Mouse (Mus musculus): Measurements from ENCODE around the gene Bmper. TPM values are rescaled to one million over a fixed set of nuclear protein-coding genes. Genes with fewer than 3 reads are reported as not detected.

The Bmper gene
- total RNA-seq, 2 experiments from 2014 or later: 7.9 to 10.1 TPM

DNA sequence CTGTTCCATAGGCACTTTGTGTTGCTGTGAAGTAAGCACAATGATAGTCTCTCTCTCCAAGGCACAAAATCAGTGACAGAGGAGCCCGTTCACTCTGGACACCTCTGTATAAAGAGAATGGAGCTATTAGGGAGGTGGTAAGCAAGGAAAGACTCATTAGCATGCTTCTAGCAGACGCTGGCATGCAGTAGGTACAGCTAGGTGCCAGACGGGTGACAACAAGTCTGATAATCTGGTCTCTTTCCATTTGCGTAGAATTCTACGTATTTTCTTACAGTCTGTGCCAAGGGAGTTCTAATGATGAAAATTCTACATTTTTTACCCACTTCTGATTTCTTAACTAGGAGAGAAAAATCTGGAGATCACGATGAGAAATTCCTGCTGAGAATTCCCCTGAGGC is 72.7 kb downstream of the Bmper start:
- no peak for DNase-seq (ENCODE audit: low spot score in 2 of 2)

DNA sequence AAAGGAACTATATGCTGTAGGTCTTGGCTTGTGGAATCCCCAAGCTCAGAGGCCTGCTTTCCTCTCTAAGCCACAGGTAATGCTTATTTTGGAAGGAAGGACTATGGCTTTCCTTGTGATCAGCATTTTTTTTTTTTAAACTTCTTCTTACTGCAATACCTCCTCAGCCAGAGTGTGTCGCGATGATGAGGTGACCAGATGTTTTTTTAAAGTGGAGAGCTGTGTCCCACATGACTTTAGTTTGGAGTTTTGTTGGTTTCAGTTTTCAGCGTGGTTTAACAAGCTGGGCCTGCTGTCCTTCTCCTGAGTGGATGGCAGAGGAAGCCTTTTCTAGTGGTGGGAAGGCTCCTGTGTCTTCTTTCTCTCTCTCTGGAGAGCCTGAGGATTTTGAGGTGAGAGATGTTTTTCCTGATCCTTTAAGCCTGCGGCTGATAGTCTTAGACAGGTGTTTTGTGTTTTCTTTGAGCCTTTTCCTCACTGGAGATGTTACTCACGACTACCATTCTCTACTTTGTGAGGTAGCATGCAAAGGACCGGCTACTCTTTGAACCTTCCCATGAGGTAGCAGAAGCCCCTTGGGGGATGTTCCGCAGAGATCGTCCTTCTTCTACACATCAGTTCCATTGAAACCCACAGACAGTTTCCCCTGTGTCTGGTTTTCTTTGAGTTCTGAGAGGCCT is 74.8 kb downstream of the Bmper start:
- DNase-seq (ENCODE audit: low spot score in 2 of 2): no peak

DNA sequence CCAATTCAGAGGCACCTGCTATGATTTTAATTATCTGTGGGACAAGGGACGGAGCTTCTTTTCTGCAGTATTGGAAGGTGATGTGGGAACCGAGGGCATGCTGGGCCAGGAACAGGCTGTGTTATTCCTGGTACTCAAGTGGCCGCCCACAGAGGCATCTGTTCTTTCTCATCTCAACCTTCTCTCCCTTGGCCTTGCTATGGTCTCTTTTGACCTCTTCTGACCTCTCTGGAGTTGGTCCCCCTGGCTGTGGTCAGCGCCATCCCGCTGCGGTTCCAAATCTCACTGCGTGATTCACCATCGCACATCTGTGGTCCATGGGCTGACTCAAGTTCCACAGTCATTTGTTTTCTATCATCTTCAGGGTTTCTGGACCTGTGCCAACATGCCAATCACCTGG is 77.5 kb downstream of the Bmper start:
- DNase-seq (ENCODE audit: low spot score in 2 of 2): no peak

DNA sequence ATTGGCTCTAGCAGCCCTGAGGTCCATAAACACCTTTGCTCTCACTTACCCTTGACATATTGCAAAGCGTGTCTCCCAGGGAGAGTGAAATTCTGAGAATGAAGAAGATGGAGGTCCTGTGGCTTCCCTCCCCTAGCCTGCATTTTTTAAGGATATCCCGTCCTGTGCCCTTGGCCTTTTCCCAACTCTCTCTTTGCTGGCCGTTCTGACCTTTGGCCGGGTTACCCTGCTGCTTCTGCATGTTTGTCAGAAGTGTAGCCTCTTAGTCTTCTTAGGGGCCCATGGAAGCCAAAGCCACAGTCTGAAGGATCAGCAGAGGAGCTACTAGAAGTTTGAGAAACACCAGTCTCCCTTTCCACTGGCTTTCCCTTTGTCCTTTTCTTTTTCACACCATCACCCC is 82.8 kb downstream of the Bmper start:
- DNase-seq (ENCODE audit: low spot score in 2 of 2): no peak

DNA sequence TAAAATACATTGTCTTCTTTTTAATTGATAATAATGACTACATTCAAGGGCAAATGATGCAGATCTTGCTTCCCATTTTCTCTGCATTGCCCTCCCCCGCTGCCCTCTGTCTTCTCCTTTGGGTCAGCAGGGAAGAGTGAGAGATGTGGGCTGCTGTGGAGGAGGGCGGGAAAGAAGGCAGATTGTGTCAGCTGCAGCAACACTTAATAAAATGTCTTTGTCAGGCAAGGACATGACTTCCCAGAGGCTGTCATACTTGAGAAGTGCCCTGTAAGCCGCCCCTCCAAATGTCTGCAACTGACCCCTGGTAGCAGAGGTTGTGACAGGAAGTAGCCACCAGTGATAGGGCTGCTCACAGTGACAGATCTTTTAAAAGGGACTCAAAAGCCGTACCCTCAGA is 83.3 kb downstream of the Bmper start:
- DNase-seq (ENCODE audit: low spot score in 2 of 2): no peak

DNA sequence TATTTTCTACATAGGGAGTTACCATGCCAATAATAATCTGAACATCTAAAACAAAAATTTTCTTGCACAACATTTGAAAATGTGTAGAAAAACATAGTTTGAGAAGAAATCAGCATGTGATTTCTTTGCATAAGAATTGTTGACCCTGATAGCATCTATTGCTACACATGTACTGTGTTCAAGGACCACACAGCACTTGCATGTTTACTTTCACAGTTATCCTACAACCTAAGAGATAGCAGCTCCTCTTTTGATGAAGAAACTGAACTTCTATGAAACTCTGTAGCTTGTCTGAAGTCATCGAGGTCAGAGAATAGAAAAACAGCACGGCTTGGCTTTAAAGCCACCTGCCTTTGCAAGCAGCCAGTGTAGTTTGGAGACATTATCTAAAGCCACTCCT is 85.0 kb downstream of the Bmper start:
- DNase-seq (ENCODE audit: low spot score in 2 of 2): no peak

DNA sequence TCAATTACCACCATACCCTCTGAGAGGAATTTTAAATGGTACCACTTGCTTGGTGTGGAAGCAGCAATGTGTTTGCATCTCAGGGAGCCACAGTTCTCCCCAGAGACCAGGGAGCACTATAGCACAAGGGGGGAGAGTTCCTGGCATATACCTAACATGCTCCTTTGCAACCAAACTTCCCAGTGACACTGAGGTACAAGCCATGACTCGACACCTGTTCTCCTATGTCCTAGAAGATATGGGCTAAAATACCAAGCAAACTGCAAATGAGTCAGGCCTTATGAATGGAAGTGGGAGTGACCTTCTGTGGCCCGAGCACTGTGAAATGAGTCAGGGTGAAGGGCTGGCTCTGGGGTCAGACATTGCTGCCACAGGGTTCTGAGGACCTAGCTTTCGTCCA is 88.1 kb downstream of the Bmper start:
- no peak for DNase-seq (ENCODE audit: low spot score in 2 of 2)

DNA sequence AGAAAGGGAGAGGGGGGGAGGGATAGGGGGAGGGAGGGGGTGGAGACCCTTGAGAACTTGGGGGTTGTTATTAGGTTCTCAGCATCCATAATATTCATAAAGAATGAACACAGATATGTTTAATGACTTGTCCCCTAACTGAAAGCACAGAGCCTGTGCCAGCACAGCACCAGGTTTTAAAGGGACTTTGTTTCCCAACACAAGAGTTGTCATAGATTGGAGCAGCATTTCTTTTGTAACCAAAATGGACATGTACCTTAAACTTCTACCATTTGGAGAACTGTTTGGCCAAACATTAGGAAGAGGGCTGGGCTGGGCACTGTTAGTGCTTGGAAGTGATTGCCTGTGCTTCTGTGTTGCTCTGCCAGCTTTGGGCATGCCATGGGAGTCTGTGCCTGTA is 89.1 kb downstream of the Bmper start:
- no peak for DNase-seq (ENCODE audit: low spot score in 2 of 2)

DNA sequence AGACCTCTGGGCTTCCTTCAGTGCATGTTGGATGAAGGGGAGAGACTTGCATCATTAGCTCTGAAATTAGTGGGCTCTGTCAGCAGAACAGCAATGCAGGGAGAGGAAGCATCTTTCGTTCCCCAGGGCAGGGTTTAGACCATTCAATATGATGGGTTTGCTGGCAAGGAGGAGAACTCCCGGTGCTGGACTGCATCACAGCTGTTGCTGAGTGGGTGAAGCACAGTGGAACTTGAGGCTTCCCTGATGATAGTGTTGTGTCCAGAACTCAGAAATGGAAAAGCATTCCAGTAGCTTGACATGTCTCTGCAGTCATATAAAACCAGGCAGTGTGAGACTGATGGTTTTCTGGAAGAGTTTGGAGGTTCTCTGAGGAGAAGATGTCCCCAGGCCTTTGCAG is 90.0 kb downstream of the Bmper start:
- no peak for DNase-seq (ENCODE audit: low spot score in 2 of 2)

DNA sequence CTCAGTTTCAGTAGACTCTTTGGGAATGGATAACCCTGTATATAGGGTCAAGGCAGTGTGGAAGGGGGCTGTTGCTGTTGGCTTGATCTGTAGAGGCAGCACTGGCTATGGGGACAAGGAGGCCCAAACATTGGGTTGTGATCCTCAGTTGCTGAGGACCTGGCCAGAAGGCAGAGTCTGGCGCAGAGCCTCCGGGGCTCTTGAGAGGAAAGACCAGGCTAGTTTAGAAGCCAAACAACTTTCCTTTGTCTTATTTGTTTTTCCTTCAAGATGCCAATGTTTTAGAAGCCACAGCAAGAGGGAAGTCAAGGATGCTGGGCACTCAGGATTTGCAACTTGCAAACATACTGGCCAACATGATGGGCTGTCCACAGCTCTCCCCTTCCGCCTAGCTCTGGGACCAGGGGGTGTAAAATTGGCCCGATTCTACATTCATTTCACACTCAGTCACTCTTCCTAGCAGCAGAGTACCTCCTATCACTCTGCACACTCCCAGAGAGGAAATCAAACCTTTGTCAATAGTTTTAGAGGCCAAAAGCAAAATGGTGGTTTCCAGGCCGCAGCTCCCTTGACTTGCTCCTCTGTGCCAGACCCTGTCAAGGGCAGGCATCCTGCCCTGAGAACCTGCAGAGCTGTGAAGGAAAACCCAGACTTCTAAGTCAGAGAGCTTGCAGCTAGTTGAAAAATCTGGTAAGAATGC is 92.9 kb downstream of the Bmper start:
- no peak for DNase-seq (ENCODE audit: low spot score in 2 of 2)

DNA sequence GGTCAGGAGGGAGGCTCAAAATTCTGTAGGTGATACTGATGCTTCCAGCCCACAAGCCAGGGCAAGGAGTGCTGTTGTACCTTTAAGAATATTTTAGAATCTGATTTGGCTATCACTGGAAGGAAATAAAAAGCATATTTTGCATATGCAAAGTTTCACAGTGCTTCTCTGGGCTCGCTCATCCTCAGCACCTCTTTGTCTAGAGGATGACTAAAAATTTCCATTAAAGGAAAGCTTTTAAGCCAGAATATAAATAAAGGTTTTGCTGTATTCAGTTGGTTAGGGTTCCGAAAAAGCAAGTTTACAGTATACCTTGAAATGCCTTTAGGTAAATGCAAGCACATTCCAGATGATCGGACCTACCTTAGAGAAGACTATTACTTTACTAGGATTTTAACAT is 105.0 kb downstream of the Bmper start:
- DNase-seq (ENCODE audit: low spot score in 2 of 2): no peak

DNA sequence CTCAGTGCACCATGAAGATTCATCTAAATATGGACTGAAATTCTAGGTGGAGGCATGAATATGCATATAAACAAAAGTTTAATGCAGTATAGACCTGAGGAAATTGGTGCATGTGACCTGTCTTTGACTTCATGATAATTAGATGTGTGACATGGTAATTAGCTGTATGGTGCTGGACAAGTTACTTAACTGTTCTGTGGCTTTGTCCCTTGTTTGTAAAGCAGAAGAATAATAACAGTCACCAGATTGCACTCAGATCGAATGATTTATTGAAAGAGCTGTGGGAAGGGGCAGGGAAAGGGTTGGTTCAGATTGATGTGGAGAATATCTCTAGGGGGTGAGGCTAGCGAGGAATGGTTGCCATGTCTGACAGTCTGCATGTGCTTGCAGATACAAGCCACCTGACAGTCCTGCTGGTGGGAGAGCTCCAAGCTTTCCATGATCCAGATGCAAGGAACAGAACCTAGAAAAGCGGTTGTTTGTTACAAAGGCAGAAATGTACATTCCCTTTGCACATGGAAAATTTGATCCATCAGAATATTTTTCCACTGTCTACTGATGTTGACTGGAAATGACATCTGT is 110.3 kb downstream of the Bmper start:
- no peak for DNase-seq (ENCODE audit: low spot score in 2 of 2)

DNA sequence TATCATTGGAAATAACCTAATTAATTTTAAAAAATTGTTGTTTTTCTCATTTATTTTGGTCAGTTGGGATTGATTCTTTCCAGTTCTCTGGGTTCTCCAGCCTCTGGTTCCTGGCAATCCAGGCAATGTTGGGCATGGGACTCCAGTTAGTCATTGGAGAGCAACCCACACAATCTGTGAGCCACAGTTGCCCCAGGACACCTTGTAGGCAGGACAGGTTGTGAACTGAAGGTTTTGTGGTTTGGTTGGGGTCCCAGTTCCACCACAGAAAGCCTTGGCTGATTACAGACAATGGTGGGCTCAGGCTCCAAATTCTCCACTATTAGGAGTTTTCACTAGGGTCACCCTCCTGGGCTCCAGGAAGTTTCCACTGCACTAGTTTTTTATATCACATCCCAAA is 117.7 kb downstream of the Bmper start:
- DNase-seq (ENCODE audit: low spot score in 2 of 2): no peak

DNA sequence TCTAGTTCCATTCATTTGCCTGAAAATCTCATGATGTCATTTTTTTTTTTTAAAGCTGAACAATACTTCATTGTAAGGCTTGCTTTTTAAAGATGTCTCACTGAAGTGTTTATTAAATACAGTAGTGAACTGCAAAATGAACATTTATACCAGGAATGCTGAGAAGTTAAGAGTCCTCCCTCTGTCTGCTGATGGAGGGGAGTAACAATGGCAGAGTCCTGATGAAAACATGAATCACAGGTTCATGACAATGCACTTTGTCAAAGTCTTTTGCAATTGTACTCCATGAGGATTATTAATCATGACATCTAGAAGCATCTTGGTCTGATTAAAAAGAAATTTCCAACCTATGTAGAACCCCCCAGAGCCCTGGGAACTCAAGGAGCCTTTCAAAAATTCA is 118.4 kb downstream of the Bmper start:
- DNase-seq (ENCODE audit: low spot score in 2 of 2): no peak

DNA sequence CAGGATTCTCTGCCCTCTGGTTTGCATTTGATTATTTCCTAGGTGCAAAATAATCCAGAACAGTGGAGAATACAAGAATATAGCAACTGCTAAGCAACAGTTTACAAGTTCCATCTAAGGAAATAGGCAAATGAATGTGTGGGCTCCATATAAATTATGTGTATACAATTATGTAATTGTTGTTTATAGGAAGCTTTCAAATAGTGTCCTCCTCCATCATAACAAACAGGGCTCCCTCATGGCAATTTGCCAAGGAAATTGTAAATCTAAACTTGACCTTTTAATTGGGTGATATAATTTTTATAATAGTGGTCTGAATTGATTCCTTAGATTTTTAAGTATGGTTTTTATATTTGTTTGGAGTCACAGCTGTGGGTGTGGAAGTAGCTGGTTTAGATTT is 121.5 kb downstream of the Bmper start:
- DNase-seq (ENCODE audit: low spot score in 2 of 2): no peak

DNA sequence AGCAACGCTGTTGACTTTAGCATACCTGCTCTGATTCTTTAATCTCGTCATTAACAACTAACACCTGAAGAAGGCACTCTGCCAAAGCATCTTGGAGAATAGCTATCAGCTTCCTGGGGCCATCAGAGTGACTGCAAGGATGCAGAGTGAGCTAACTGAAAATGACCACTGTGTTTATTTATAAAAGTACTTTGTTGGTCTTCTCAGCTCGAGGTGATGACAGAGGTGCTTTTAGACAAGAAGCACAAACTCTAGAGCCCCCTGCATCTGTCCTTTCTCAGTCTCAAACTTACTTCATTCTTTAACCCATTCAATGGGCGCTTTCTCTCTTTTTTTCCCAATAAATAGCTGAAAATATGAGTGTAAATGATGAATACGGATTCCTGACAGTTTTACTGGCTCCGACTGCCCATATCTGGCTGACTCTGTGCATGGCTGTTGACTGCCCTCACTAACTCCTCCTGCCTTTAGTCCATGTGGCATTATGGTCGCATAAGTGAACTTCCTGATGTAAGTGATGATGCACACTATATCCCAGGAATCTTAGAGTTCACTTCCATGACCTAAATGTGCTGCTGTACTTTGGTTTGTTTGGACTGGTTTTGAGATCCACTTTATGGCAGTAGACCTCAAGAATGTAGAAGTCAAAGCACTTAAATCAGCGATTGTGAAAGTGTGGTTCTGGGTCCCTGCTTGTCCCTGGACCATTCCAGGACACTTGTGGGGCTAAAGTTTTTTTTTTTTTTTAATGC is 122.4 kb downstream of the Bmper start:
- DNase-seq (ENCODE audit: low spot score in 2 of 2): no peak

DNA sequence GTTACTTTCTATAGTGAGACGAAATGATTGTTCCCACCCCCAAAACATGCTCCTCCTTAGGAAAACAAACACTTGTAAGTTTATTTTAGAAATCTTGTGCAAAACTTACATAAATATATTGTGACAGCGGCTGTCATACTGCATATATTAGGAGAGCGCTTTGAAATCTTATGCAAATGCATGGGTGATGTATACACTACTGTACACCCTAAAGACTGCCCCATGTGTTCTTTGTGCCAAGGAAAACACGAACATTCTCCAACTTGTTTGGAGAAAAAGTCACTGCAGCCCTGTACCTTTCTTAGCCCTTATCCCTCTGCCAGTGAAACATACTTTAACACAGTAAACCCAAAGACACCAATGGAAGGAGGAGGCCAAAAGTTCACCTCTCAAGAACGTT is 126.7 kb downstream of the Bmper start:
- no peak for DNase-seq (ENCODE audit: low spot score in 2 of 2)

DNA sequence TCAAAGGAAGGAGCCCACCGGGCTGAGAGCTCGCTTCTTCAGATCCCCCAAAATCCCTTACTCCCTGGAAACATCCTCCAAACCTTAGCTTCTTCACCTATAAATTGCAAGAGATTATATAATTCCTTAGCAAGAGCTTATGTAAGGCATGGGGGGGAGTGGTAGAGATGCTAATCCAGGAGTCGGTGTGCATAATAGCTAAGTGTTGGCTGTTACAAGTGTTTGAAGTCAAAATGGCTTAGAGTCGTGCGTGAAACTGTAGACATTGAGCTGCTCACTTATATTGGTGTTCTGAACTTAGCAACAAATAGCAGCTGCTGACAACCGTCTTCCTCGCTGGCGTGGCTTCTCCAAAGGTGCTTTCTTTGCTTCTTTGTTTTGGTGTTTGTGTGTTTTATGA is 128.5 kb downstream of the Bmper start:
- DNase-seq (ENCODE audit: low spot score in 2 of 2): no peak

DNA sequence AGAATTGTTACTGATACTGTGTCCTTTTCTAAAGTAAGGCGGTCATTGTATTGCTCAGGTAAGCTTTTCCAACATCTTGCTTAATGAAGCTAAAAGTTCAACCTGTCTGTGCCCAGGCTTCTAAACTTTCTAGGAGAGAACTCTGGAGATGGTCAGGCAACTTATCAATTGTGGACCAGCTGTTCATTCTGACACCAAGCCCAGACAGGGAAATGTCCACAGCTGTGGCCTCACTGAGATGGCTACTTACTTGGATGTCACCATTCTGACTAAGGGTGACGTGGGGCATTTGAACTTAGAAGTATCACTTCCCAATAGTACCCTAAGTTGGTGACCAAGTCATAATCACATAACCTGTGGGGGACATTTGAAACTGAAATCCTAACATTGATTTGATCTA is 129.5 kb downstream of the Bmper start:
- no peak for DNase-seq (ENCODE audit: low spot score in 2 of 2)

DNA sequence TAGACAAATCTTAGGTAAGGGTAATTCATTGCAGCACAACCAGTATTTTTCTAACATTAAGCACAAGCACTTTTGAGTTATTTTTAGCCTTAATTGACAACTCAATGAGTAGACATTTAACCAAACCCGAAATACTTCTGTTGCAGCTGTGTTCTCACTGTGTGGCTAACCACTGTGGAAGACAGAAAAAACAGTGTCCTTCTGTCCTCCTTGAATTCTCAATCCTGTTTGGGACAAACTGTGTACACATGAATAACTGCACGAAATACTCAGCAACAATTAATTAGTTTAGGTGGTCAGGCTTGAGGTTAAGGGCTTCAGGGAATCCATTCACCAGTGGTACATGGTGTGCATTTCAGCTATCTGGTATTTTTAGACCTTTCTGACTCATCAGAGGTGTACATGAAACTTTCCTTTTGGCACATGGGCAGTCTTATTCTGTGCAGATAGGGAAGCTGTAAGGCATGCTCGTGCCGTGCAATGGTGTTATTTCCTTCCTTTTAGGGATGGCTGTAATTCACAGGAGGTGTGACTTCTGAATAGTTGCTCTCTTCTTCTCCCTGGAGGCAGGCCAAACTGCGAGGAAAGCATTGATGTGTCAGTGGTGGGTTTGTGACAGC is 131.4 kb downstream of the Bmper start:
- no peak for DNase-seq (ENCODE audit: low spot score in 2 of 2)

DNA sequence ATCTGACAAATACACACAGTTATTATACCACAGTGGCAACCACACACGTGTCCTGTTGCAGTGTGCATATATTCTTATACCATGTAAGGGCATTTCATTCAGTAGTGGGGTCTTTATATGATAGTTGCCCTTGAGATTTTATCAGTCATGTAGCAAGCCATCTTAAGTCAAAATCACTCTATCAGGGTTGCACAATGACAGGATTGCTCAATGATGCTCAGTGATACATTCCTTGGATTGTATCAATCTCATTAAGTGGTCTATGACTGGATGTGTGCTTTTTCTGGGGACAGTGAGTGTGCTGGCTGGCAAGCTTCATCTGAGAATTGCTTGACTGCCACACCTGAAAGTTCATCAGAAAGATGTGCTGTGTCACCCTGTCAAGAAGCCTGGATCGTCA is 135.2 kb downstream of the Bmper start:
- DNase-seq (ENCODE audit: low spot score in 2 of 2): no peak

DNA sequence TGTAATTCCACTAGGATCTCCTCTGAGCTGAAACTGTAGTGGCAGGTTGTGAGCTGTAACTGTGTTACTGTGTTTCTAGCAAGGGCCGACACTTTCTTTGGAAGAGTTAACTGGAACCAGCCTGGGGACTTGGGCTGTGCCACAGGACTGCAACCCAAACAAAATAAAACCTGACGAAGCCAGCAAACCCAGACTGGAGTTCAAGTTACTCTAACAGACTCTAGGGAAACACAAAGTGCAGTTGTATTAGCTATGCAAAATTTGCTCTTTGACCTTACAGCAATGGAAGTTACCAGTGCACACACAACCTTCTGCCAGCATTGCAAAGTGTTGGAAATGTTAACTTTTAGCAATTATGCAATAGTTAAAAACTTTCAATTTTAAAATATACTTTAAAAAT is 140.3 kb downstream of the Bmper start:
- no peak for DNase-seq (ENCODE audit: low spot score in 2 of 2)
